Mouse (Mus musculus) stomach, postnatal 0 days (tissue): ENCODE results near the gene Morf4l1.

Source experiments
- CTCF ChIP-seq: IDR thresholded peaks from 2 replicates; pipeline ENCODE4 v1.5.1; 2016; ENCODE audit warnings: antibody characterized with exemption, low read depth, mild to moderate bottlenecking, moderate library complexity
- EP300 ChIP-seq: optimal IDR thresholded peaks from 2 replicates; pipeline ENCODE3; 2016; ENCODE audit warnings: antibody characterized with exemption

- TF ChIP-seq CTCF (no peak), EP300 (no peak)
These were observed 5.2 kb downstream of the Morf4l1 start for GRCm38 (mm10) chr9:90109386-90109785.
